Mouse (Mus musculus) thymus, adult 18-20 months (tissue): ENCODE measurements around the gene Cryzl1.
A peak's percentile ranks its signal among the peaks of the same experiment; 100 is the strongest.

Experiments used
- DNase-seq, 2 experiments: peaks; one replicate each; pipeline ENCODE4 v3.0.0; 2022; ENCODE audit warnings: mixed read lengths in 2 of 2

Gene Cryzl1

GRCm38 (mm10) chr16:91728123-91729065 is at the start of gene Cryzl1:
TSS of gene Cryzl1 (minus strand) at chr16:91728975.
- DNase-seq, result peak; percentile 89 to 95

GRCm38 (mm10) chr16:91772586-91772985 is 43.8 kb upstream of the Cryzl1 start:
- DNase-seq, result no peak

- no peak for DNase-seq
These were observed 42.6 kb upstream of the Cryzl1 start for GRCm38 (mm10) chr16:91771334-91771733.

GRCm38 (mm10) chr16:91770662-91771061 is 41.9 kb upstream of the Cryzl1 start:
- no peak for DNase-seq

- no peak for DNase-seq
These were observed 41.1 kb upstream of the Cryzl1 start for GRCm38 (mm10) chr16:91769911-91770310.

GRCm38 (mm10) chr16:91768586-91768985 is 39.8 kb upstream of the Cryzl1 start:
- DNase-seq, result no peak

- no peak for DNase-seq
These were observed 38.5 kb upstream of the Cryzl1 start for GRCm38 (mm10) chr16:91767165-91767701.

GRCm38 (mm10) chr16:91765816-91766210 is 37.0 kb upstream of the Cryzl1 start:
- DNase-seq, result no peak

GRCm38 (mm10) chr16:91765121-91765815 is 36.5 kb upstream of the Cryzl1 start:
- no peak for DNase-seq

- DNase-seq, result no peak
These were observed 35.6 kb upstream of the Cryzl1 start for GRCm38 (mm10) chr16:91764414-91764813.

GRCm38 (mm10) chr16:91763975-91764374 is 35.2 kb upstream of the Cryzl1 start:
- no peak for DNase-seq

- DNase-seq, result no peak
These were observed 33.7 kb upstream of the Cryzl1 start for GRCm38 (mm10) chr16:91762476-91762875.

GRCm38 (mm10) chr16:91761761-91762160 is 33.0 kb upstream of the Cryzl1 start:
- no peak for DNase-seq

GRCm38 (mm10) chr16:91761202-91761601 is 32.4 kb upstream of the Cryzl1 start:
- no peak for DNase-seq

GRCm38 (mm10) chr16:91754957-91755356 is 26.2 kb upstream of the Cryzl1 start:
- DNase-seq, result no peak

GRCm38 (mm10) chr16:91753611-91754010 is 24.8 kb upstream of the Cryzl1 start:
- DNase-seq, result no peak

- no peak for DNase-seq
These were observed 23.0 kb upstream of the Cryzl1 start for GRCm38 (mm10) chr16:91751644-91752385.

GRCm38 (mm10) chr16:91747567-91747966 is 18.8 kb upstream of the Cryzl1 start:
- no peak for DNase-seq

- no peak for DNase-seq
These were observed 17.6 kb upstream of the Cryzl1 start for GRCm38 (mm10) chr16:91746101-91746950.

- DNase-seq, result no peak
These were observed 14.3 kb upstream of the Cryzl1 start for GRCm38 (mm10) chr16:91743055-91743454.

- no peak for DNase-seq
These were observed 12.1 kb upstream of the Cryzl1 start for GRCm38 (mm10) chr16:91740918-91741255.
